Mouse (Mus musculus): Measurements from ENCODE around the gene D17H6S53E.
A peak's percentile ranks its signal among the peaks of the same experiment; 100 is the strongest.

D17H6S53E gene

DNA sequence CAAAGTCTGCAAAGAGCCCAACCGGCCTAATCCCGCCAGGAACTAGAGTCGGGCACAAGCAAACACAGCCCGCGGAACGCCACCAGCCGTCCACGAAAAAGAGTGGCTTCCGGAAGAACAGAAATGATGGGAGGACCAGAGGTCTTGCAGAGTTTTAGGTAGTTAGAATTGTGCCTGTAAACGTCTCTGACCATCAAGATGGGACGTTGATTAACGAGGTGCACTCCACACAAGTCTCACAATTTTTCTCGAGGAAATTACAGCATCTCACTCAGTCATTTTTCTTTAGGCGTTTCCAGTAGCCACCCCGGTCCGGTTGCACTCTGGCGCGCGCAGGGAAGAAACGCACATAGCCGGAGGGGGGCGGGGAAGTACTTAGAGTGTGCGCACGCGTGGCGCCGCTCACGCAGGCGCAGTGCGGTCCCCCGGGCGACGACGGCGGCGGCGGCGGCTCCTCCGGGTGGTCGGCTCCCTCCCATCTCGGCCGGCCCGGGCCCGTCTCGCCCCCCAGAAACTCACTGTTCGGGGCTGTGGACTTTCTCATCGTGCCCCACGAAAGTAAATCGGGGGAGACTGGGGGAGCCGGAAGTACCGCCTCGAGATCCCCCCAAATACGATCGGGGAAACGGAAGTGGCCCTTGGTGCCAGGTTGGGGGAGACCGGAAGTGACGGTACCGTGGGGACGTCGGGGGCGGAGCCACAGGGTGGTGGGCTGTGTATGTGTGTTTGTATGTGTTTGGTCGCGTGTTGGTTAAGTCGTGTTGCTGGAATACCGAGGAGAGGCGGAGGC, 8.8 kb downstream of the D17H6S53E start, which contains the start of gene Bag6:
Gene Bag6 (plus strand): TSS at position 378 of the 790 bp plus-strand sequence.
- peak; percentile 98 for DNase-seq

DNA sequence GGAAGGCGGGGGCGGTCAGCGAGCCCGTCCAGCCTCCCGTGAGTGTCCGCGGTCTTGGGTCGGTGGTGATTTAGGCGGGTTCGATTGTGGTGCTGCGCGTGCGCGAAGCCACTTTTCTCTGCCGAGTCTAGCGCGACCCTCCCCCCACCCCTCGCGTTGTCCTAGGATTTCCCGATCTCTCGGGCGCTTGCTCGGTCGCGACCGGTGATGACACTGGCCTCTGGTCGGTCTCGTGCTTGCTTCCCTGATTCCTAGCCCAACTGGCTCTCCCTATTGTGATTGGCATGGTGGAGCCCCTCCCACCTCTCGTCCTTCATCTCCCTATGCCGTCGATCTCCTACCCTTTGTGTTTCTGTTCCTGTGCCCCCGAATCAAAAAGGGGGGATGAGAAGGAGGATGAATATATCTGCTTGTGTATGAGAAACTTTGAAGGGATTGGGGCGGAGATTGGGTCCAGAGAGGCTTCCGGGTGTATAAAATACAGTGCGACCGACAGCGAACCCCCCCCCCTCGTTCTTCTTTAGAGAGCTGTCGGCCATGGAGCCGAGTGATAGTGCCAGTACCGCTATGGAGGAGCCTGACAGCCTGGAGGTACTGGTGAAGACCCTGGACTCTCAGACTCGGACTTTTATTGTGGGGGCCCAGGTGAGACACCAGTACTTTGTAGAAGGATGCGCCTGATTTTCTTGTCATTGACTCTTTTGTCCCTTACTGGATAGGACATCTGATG, 9.6 kb downstream of the D17H6S53E start:
- DNase-seq, result no peak

DNA sequence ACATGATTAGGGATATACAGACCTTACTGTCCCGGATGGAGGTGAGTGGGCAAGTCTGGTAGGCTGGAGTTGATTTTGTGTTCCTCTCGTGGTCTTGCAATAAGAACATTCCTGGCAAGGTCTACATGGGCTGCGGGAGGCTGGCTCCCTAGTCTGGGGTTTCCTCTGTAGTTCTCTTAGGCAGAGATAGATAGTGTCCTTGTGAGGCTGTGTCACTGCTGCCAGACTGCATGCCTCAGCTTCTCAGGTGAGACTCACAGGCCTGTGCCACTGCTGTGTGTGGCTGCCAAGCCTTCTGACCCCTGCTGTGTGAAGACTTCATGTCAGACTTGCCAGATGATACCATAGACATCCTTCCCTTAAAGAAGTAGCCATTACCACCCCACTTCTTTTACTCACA, 13.1 kb downstream of the D17H6S53E start:
- DNase-seq, result no peak

DNA sequence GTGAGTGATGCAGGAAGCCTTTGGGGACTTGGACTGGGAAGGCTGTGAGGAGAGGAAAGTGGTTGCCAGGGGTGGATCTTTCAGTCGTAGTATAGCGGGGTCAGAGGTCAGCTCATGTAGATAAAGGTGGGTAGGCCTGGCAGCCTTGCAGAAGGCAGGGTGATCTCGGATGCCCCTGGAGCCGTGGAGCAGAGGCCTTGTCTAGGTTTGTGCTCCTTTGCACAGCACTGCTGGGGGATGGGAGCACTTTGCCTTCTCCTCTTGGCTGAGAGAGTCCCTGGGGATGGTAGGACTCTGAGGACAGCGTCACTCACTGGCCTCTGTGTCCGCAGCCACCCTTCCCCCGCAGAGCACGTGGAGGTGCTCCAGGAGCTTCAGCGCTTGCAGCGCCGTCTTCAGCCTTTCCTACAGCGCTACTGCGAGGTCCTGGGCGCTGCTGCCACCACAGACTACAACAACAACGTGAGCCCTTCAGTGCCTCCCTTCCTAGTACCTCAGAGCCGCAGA, 14.4 kb downstream of the D17H6S53E start:
- no peak for DNase-seq

DNA sequence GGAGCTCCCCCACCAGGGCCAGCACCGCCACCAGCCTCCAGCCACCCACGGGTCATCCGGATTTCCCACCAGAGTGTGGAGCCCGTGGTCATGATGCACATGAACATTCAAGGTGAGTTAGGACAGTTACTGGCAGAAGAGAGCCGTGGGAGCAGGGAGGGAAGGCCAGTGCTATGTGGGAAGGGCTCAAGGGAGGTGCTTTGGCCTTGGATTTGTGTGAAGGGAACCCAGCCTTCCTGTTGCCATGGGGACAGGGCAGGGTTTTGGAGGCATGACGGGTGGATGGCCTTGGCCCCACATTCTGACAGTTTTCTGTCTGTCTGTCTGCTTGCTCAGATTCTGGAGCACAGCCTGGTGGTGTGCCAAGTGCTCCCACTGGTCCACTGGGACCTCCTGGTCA, 15.8 kb downstream of the D17H6S53E start:
- DNase-seq, result no peak

DNA sequence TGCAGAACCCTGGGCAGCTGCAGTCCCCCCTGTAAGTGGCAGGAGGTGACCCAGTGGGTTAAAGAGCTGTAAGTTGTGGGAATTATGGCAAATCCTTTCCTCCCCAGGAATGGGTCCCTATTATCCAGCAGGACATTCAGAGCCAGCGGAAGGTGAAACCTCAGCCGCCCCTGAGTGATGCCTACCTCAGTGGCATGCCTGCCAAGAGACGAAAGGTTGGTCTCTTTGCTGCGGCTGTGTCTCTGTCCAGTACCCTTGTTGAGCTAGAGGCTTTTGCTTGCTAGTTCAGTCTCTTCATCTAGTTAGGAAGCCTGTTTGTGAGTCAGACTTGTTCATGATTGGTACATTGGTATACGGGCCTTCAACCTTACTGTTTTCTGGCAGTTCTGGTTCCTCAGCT, 20.0 kb downstream of the D17H6S53E start:
- DNase-seq, result no peak

DNA sequence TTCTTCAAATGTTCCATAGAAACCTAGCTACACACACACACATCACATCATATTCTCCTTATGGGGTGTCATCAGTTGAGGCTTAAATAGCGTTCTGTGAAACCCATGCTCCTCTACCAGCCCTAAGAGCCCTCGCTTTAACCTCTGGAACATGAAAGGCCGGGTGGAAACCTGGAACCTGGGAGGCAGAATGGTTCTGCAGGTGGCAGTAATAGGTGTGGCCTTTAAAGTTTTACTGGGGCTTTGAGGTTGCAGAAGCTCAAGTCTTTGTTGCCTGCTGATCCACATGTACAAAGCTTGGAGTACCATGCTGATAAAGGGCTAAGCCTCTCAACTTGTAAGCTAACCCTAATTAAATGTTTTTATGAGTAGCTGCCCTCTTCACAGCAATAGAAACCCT, 21.2 kb downstream of the D17H6S53E start:
- no peak for DNase-seq

DNA sequence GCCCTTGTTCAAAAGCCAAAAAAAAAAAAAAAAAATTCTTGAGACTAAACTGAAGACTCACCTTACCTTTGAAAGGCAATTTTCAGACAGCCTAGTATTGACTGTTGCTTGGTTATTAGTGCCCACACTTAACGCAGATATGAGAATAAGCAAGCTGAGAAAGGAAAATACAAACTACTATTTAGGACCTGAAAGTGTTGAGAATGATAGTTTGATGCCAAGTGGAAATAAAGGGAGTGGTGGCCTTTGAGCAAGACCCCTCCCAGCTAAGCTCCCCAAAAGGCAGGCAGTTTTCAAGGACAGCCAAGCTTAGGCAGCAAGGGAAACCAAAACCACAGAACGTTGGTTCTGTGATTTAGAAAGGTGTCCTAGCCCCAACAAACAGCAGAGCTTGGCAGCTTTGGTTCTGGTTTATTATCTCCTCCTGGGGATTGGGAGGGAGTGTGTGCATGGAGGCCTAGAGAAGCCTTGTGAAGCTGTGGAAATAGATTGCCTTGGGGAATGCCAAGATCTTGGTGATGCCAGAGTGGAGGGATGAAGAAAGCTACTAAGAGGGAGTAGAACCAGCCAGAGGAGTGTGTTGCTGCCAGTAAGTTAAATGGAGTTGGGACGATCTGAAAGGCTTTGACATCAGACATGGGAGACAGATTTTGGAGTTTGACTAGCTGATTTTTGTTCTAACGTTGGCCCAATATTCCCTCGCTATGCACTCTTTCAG, 21.9 kb downstream of the D17H6S53E start:
- no peak for DNase-seq

DNA sequence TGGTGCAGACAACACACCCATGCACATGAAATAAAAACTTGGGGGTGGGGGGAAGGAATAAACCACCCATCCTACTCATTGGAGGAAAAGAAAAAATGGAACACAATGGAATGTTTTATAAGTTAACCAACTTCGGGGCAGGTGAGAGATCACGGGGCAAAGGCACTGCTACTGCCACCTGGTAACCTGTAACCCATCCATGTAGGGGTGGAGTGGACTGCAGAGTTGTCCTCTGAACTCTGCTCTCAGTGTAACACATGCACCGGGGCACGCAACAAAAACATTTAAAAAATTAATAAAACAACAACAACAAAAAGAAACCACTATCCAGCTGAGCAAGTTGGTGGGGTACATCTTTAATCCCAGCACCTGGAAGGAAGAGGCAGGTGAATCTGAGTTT, 25.9 kb downstream of the D17H6S53E start:
- no peak for DNase-seq

DNA sequence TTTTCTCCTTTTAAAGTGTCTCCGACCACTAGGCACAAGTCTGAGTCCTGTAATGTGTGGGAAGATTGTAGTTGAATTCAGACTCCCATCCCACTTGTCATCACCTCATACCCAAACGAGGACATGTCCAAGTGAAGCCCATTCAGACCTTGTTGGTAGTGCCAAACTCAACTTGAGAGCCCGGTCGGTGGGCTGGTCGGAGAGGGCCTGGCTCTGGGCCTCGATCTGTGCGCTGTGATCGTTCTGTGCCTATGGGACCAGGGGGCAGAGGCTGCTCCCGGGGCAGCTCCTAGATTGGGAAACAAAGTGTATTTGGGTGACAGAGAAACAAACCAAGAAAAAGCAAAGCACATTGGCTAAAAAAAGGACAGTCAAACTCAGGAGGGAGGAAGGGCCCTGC, 26.9 kb downstream of the D17H6S53E start:
- no peak for DNase-seq

DNA sequence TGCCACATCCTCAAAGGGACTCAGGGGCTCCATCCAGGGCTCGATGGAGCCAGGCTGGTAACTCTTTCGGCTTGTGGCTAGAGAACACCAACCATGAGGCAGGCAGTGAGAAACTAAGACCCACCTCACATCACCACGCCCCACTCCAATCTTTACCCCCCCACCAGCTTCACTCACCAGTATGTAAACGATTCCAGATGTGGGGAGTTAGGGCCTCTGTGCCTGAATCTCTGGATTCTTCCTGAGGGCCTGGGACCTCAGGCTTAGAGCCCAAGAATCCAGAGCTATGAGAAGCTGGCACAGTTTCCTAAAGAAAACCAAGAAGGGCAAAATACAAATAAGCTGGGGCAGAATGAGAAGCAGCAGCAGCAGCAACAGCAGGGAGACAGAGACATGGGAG, 27.8 kb downstream of the D17H6S53E start:
- no peak for DNase-seq

DNA sequence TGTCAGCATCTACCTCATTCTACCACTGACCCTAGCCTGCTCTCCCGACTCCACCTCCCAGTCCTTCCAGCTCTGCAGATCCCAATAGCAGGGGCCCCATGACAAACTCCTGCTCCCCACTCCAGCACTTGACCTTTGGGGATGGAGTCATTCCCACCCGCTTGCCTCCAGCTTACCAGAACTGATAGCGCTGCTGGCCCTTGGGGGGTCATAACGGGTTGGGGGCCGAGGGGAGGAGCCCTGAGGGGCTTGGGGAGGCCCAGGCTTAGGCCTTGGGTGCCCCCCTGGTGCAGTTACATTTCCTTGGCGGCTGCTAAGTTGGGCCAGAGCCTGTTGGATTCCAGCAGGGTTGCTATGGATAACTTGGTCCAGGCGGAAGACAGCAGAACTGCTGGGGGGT, 28.4 kb downstream of the D17H6S53E start:
- DNase-seq, result no peak

DNA sequence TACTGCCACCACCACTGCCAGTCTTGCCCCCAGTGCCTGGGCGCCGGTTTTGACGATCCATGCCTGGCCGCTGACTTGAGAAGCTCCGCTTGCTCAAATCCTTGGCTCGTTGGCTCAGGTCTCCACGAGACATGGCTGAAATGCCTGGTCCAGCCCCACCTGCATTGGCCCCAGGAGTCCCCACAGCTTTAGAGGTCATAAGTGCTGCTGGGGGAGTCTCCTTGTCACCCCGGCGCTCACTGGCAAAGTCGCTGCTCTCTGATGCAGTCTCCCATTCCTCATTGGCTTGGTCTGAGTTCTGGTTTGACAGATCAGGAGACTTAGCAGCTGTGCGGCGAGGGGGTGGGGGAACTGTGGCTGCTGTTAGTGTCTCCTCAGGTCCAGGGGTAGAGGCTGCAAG, 29.3 kb downstream of the D17H6S53E start:
- no peak for DNase-seq

DNA sequence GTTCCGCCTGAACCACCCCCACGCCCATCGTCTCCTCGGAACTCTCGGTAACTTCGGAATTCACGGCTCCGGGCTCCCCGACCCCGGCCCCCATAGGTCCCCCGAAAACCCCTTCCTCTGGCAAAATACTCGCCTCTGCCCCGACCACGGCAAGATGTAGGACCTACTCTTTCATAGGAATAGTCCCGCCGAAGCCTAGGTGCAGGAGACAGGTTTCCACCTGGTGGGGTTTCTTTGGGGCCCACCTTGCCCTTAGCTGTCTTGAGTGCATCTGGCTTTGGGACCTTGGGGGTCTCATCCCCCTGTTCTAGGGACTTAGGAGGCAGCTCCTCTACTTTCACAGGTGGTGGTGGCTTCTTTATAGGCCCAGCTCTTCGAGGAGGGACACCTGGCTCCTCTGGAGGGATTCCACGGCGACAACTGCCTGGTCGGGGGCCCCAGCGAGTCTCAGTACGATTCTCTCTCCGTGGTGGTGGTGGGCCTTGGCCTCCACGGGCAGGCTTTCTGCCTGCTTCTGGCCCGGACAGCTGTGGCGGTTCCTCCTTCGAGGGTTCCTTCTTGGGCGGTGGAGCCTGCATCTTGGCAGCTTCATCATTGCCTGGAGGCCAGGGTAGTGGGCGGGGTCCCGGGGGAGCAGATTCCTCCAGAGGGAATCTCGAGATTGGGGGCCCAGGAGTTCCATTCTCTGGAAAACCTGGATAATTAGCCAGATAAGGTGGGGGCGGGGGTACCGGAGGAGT, 30.5 kb downstream of the D17H6S53E start:
- DNase-seq, result no peak

DNA sequence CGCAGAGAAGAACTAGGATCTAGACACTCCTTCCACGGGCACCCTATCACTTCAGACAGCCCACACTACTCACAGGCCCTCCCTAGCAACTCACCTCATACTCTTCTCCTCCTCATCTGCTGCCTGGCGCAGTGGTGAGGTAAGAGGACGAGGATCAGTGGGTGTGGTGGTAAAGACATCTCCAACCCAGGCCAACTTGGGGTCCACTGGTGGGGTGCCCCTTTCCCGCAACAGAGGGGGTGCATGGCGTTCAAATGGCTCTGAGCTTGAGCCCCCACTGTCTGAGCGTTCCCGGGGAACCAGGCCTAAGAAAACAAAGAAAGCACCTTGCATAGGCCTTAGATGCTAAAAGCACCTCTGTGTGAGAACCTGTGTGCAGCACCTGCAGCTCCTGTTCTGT, 31.1 kb downstream of the D17H6S53E start:
- no peak for DNase-seq

DNA sequence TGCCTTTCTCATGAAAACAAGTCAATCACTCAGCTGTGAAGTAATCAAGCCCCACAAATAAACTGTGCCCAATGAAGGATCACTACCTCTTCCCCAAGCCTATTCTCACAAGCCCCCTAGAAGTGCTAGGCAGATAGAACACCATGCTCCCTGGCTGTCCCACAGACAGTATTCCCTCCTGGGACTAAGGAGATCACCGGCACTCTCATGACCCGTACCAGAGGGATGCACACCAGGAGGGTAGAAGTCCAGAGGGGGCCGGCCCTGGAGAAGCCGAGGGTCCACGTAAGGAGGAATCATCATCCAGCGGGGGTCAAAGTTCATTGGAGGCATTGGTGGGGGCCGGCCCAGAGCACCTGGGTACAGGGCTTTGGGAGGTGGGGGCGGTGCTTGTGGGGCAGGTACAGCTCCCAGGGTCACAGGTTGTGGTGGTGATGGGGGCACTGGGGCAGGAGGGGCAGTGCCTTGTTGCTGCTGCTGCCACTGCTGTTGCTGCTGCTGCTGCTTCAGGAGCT, 31.5 kb downstream of the D17H6S53E start:
- no peak for DNase-seq

DNA sequence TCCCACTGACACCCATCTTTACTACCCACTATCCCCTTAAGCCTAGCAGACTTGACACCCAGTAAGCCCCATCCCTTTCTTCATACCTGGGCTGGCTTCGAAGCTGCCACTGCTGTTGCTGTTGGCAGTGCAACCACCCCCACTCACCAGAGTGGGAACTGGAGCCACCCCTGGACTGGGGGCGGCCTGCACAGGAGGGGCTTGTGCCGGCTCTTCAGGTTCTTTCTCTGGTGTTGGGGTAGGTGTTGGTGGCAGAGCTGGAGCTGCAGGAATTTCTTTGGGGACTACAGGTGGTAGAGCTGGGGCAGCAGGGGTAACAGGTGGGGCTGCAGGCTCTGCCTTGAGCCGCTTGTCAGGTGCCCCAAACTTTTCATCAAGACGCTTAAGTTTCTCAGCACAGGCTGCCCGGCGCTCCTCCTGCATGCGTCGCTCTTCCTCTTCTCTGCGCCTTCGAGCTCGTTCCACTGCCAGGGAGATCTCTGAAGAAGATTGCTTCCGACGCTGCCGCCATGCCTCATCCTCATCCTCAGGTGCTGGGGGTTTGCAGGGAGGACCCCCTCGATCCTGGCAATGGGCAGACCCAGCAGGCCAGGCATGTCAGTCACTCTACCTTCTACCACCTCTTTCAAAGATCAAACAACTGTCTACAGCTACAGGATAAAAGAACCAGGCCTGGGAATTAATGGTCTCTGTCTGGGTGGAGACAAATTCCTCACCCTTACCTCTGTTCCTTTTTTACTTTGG, 32.8 kb downstream of the D17H6S53E start:
- DNase-seq, result no peak

DNA sequence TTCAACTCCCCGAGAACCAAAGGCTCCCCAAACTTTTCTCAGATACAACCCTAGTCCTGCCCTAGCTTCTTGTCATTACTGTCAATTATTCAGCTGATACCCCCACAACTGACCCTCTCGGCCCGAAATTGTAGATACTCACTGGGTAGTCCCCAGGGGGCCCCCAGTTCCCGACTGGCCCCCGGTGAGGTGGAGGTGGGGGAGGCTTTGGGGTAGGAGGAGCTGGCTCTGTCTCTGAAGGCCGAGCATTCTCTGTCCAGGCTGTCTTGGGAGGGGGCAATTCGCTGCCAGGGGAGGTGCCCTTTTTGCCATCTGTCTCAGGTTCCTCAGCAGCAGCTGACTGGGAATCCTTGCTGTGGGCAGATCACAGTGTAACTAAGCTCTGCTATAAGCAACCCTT, 33.5 kb downstream of the D17H6S53E start:
- peak; percentile 15 for DNase-seq

DNA sequence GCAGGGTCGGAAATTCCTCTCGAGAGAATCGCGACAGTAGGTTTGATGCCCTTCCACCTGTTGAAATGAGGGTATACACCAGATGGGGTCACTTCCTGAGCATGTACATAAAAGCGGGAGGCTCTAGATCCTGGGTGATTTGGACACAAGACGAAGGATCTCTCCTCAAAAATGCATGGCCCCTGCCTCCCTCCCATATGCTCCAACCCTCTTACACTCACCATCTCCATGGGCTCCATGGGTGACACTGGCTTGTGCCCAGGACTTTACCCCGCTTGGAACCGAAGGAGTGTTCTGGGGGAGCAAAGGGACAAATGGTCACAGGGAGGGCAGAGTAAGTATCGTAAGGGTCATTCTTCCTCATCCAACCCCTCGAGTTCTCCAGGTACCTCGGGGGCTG, 35.2 kb downstream of the D17H6S53E start:
- DNase-seq, result peak; percentile 28

DNA sequence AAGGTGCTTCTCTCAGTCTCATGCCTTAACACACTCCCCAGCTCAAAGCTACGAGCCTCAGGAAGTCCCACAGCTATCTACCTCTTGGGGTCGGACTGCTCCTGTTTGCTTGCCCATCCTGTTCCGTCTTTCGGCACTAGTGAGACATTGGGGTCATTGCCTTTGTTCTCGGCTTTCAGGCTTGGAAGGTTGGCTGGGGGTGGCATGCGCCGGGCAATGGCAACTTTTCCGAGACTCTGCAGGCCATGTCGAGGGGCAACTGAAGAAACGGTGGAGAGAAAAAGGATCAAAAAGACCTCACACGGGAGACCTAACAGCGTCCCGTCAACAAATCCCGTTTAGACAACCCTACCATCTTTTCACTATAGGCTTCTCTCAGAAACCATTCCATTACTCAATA, 35.9 kb downstream of the D17H6S53E start:
- DNase-seq, result peak; percentile 20

DNA sequence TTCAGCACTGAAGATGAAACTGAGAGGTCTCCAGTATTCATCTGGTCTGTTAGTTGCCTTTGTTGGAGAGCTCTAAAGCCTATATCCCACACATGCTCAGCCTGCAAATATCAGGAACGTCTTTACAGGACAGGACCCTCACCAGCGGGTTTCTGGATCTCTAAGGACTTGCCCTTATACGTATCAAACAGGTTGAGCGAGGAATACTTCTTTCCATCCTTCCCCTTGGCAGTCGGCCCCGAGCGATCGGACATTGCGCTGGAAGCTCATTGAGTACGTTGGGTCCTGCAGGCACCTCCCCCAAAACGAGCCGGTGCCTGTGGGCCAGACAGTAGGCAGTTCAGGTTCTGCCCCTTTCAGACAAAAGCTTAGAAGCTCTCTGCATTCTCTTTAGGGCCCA, 36.6 kb downstream of the D17H6S53E start:
- peak; percentile 41 for DNase-seq

All from cerebellum, adult 8-10 months (tissue).